ENCODE assay signal across 8 mouse cellular contexts in genomic region chr3:117494118-117494517, GRCm38 (mm10).
DNase-seq lines count a peak whose midpoint lies in the region.

No protein-coding gene starts in this region.

- intact Hi-C loops in heart, postnatal 25 days (cut with DNase I) = no loop called here
- intact Hi-C loops in left cerebral cortex, postnatal 14 days (cut with DNase I) = no loop called here

- peak; percentile 2 to 7 for DNase-seq in heart, adult 18-20 months
- DNase-seq in heart, postnatal 25 days (ENCODE audit: low spot score) = no peak
- peak; percentile 33 for DNase-seq in urinary bladder, postnatal 14 days (ENCODE audit: low spot score)
- DNase-seq in urinary bladder, adult 18-20 months (ENCODE audit: low spot score in 2 of 2) = no peak
- DNase-seq in embryo, embryonic 10.5 days (ENCODE audit: low spot score) = peak; percentile 75
- DNase-seq in left cerebral cortex, postnatal 14 days (ENCODE audit: low spot score in 2 of 2) = peak; percentile 35 to 65
- DNase-seq in retina, adult 2 months (ENCODE audit: low read depth, low spot score) = peak; percentile 8
- no peak for DNase-seq in thymus, postnatal 0 days (ENCODE audit: low spot score)

Comparison
In these comparisons a context has a peak if more than half of its experiments do, and no peak if none do; other contexts are left out.
1. DNase-seq: peak in heart, adult 18-20 months (2 of 2), urinary bladder, postnatal 14 days (single experiment), embryo, embryonic 10.5 days (single experiment), left cerebral cortex, postnatal 14 days (2 of 2) and retina, adult 2 months (single experiment); none in heart, postnatal 25 days (single experiment), urinary bladder, adult 18-20 months (0 of 2) and thymus, postnatal 0 days (single experiment).